Mouse (Mus musculus) layer of hippocampus, postnatal 14 days (tissue): ENCODE measurements around the gene Krt5. TPM values are rescaled to one million over a fixed set of nuclear protein-coding genes. Genes with fewer than 3 reads are reported as not detected.

Source experiments
- microRNA-seq, 2 experiments: library from miRNA; unstranded; fragments of <30 nt; microRNA quantifications; one replicate each; pipeline ENCODE4 v1.2.0; 2021
- total RNA-seq, 2 experiments: library from RNA; stranded (reverse); gene quantifications; 2 replicates each; pipeline ENCODE4 v1.2.3; 2021

Gene Krt5
- total RNA-seq, 2 experiments from 2014 or later, result 0.33 to 0.48 TPM

Small RNAs within 50 kb of the gene (microRNA-seq; reads per million reads assigned to microRNA genes)
- gene Gm44323 (0 reads per million in 2 experiments), gene Gm44342 (0 reads per million in 2 experiments), gene Gm44383 (0 reads per million in 2 experiments)

Other genes with a start within 250 kb of the Krt5 start
- gene Krt81, start 249.1 kb downstream of the Krt5 start, total RNA-seq, result not detected
- gene Krt86, start 239.4 kb downstream of the Krt5 start, total RNA-seq, result not detected
- not detected for gene Krt83, start 221.4 kb downstream of the Krt5 start, total RNA-seq
- gene Gm49425, start 195.6 kb downstream of the Krt5 start, total RNA-seq, result not detected
- gene Krt84, start 180.1 kb downstream of the Krt5 start, total RNA-seq, result not detected
- gene Krt82, start 162.2 kb downstream of the Krt5 start, total RNA-seq, result not detected
- gene Krt90, start 149.9 kb downstream of the Krt5 start, total RNA-seq, result under 1 TPM; 0.14 to 0.16 TPM
- gene Krt75, start 139.0 kb downstream of the Krt5 start, total RNA-seq, result under 1 TPM in 1 of 2 experiments, not detected in 1; 0.14 TPM
- gene Gm5414, start 84.7 kb downstream of the Krt5 start, total RNA-seq, result not detected
- gene Gm5478, start 65.5 kb downstream of the Krt5 start, total RNA-seq, result not detected
- gene Krt6b, start 32.6 kb downstream of the Krt5 start, total RNA-seq, result not detected
- not detected for gene Krt6a, start 18.6 kb downstream of the Krt5 start, total RNA-seq
- gene Krt71, start 30.2 kb upstream of the Krt5 start, total RNA-seq, result not detected
- gene Krt72, start 73.6 kb upstream of the Krt5 start, total RNA-seq, result not detected
- 1 to 10 TPM; 7.7 to 8.2 TPM for gene Krt73, start 89.4 kb upstream of the Krt5 start, total RNA-seq
- gene Krt2, start 105.3 kb upstream of the Krt5 start, total RNA-seq, result 1 to 10 TPM; 2.6 to 3.7 TPM
- gene Krt1, start 137.9 kb upstream of the Krt5 start, total RNA-seq, result 1 to 10 TPM; 3.4 to 4.4 TPM
- gene Krt77, start 156.8 kb upstream of the Krt5 start, total RNA-seq, result 1 to 10 TPM; 7.2 to 9.4 TPM
- gene Krt76, start 180.0 kb upstream of the Krt5 start, total RNA-seq, result not detected
- not detected for gene Krt4, start 211.8 kb upstream of the Krt5 start, total RNA-seq
- under 1 TPM in 1 of 2 experiments, not detected in 1; 0.44 TPM for gene Krt79, start 227.4 kb upstream of the Krt5 start, total RNA-seq
- not detected for gene Krt78, start 241.4 kb upstream of the Krt5 start, total RNA-seq